Mouse (Mus musculus) kidney, adult 2 months (tissue): Measurements from ENCODE around the gene Sf1. TPM values are rescaled to one million over a fixed set of nuclear protein-coding genes. Genes with fewer than 3 reads are reported as not detected.

ENCODE experiments used
- DNase-seq: peaks from one replicate; pipeline ENCODE4 v3.0.0; 2021
- H3K27ac ChIP-seq: fragments of 200-500 bp; 2 replicates; pipeline ENCODE4 v1.5.1; 2012; ENCODE audit warnings: low read depth, low read length, control low read depth, inconsistent platforms; ENCODE audit not compliant: insufficient read depth
- H3K27me3 ChIP-seq: fragments of 200-500 bp; replicated peaks from 2 replicates; pipeline ENCODE4 v1.6.1; 2012; ENCODE audit warnings: mild to moderate bottlenecking, moderate library complexity, low read length, inconsistent platforms; ENCODE audit not compliant: control insufficient read depth, insufficient read depth
- H3K36me3 ChIP-seq: fragments of 200-500 bp; 2 replicates; pipeline ENCODE4 v1.6.1; 2012; ENCODE audit warnings: mild to moderate bottlenecking, moderate library complexity, low read length, inconsistent platforms; ENCODE audit not compliant: control insufficient read depth, insufficient read depth
- H3K4me1 ChIP-seq: fragments of 200-500 bp; 2 replicates; pipeline ENCODE4 v1.6.1; 2011; ENCODE audit warnings: low read length; ENCODE audit not compliant: control insufficient read depth, insufficient read depth
- H3K4me3 ChIP-seq: fragments of 200-500 bp; 2 replicates; pipeline ENCODE4 v1.5.1; 2011; ENCODE audit warnings: mild to moderate bottlenecking, low read depth, low read length, control low read depth; ENCODE audit not compliant: insufficient read depth
- CTCF ChIP-seq: fragments of 200-500 bp; conservative IDR thresholded peaks from 2 replicates; pipeline ENCODE4 v1.5.1; 2011; ENCODE audit warnings: low read depth, mild to moderate bottlenecking, control low read depth, low read length, moderate library complexity, mixed read lengths; ENCODE audit not compliant: insufficient read depth, insufficient read length
- POLR2A ChIP-seq: fragments of 200-500 bp; IDR thresholded peaks from one replicate; pipeline ENCODE4 v1.6.1; 2011; ENCODE audit warnings: low read depth, low read length, control low read depth
- WGBS: fragments of 180-500 bp; shearing (Covaris S2); methylation state at CpG from one replicate; pipeline ENCODE4 v1.1.7; 2018; 5-methylcytosine and 5-hydroxymethylcytosine counted together
- polyA plus RNA-seq: library from polyadenylated mRNA; depleted of rRNA; stranded (reverse); fragments of >200 nt; gene quantifications from 2 replicates; pipeline ENCODE4 v1.2.3, GENCODE M21; 2012; rRNA removed

Sf1 gene
- polyA plus RNA-seq: 71.3 and 76.3 TPM in 2 replicates

DNA sequence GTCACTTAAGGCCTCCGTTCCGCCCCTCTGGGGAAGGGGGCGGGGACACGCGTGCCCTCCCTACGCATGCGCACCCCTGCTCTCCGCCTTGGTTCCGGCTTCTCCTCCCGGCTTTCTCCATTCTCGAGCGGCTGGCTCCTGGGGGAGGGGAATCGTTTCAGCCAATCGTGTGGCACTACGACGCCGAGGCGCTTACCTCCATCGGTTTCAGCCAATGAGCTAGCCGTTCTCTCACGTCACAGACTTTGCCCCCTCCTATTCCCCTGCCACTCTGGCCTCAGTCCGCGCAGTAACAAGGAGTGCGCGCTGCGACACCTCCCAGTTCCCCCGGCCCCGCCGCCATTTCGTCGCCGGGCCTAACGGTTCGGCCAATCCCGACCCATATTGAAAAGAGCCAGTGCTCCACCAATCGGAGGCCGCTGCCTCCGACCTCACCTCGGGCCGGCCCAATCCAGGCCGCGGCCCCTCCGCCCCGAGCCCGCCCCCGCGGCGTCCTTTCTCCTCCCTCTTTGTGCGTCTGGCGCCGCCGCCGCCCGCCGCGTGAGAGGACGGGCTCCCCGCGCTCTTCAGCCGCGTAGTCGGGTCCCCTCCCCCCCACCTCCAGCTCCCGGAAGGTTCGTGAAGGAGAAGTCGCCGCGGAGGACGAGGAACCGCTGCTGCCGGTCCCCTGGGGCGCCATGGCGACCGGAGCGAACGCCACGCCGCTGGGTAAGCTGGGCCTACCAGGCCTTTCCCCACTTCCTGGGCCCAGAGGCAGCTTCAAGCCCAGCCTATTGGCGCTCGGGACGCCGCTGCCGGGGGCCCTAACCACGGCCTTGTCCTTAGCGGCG is at the start of gene Sf1:
Gene Sf1, plus strand, starts transcription at position 280 of the 830 bp plus-strand sequence.
- no peaks in the 10 kb centered on the region for H3K27me3 ChIP-seq
- TF ChIP-seq CTCF (no peak), POLR2A (peak; percentile 65)
- peaks cover 16% of the 10 kb centered on the region for H3K36me3 ChIP-seq
- peaks cover 4% of the 10 kb centered on the region; the same call in 1 of the 2 replicates for H3K4me1 ChIP-seq
- peak within 1 kb of the TSS; percentile 98 for H3K27ac ChIP-seq
- H3K4me3 ChIP-seq: peak within 1 kb of the TSS; percentile 97
- 2% methylated on average over 85 of the region's 85 CpGs for WGBS
- DNase-seq: peak; percentile 100

DNA sequence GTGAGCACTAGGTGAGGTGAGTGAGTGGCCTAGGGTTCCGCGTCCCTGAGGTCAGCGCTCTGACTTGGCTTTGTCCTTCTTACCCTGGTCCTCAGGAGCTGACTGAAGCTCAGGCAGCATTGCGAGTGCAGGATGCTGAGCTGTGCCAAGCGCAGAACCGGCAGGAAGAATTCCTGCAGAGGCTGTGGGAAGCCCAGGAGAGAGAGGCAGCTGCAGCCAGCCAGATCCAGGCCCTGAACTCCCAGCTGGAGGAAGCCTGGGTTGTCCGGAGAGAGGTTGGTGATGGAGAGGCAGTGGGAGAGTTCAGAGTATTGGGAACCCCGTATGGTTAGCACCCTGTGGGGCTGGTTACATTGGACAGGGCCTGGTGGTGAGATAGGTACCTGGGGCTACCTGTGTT is 49.7 kb upstream of the Sf1 start:
- H3K36me3 ChIP-seq: no peaks in the 10 kb centered on the region; the same call in 1 of the 2 replicates
- H3K4me1 ChIP-seq: no peaks in the 10 kb centered on the region
- H3K4me3 ChIP-seq: no peak overlapping the region
- DNase-seq: no peak
- H3K27me3 ChIP-seq: no peaks in the 10 kb centered on the region
- 83% methylated on average over 8 of the region's 8 CpGs for WGBS
- no peak for TF ChIP-seq CTCF
- no peak for TF ChIP-seq POLR2A
- no peak overlapping the region for H3K27ac ChIP-seq

DNA sequence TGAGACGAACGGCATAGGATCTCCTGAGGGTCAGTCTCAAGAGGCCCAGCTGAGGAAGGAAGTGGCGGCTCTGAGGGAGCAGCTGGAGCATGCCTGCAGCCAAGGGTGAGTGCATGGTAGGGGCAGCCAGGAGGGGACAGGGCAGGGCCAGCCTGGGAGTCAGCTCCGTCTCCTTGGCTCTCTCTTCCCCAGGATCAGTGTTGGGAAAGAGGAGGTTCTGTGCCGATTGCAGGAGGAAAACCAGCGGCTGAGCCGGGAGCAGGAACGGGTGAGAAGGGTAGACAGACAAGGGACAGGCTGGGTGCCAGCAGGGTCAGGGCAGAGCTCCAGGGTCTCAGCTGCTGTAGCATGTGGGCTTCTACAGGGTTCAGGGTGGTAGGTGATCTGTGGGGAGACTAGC is 49.0 kb upstream of the Sf1 start:
- Histone ChIP-seq H3K4me1 (no peaks in the 10 kb centered on the region), H3K27ac (no peak overlapping the region), H3K27me3 (no peaks in the 10 kb centered on the region), H3K4me3 (no peak overlapping the region), H3K36me3 (no peaks in the 10 kb centered on the region; the same call in 1 of the 2 replicates)
- TF ChIP-seq POLR2A (no peak), CTCF (no peak)
- 68% methylated on average over 8 of the region's 8 CpGs for WGBS
- DNase-seq: no peak

DNA sequence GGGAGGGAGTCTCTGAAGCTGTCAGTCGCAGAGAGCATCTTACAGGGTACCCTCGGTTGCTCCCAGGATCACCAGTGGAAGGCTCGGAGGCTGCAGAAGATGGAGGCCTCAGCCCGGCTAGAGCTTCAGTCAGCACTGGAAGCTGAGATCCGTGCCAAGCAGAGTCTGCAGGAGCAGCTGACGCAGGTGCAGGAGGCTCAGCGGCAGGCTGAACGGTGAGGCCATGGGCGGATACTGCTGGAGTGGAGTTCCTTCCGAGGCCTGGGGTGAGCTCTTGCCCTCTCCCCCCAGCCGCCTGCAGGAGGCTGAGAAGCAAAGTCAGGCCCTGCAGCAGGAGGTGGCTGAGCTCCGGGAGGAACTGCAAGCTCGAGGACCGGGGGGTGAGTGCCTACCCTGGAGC is 47.9 kb upstream of the Sf1 start:
- TF ChIP-seq POLR2A: no peak
- TF ChIP-seq CTCF: no peak
- no peak for DNase-seq
- Histone ChIP-seq H3K4me3 (no peak overlapping the region), H3K36me3 (no peaks in the 10 kb centered on the region; the same call in 1 of the 2 replicates), H3K27ac (no peak overlapping the region), H3K27me3 (no peaks in the 10 kb centered on the region), H3K4me1 (no peaks in the 10 kb centered on the region)
- 83% methylated on average over 14 of the region's 14 CpGs for WGBS

DNA sequence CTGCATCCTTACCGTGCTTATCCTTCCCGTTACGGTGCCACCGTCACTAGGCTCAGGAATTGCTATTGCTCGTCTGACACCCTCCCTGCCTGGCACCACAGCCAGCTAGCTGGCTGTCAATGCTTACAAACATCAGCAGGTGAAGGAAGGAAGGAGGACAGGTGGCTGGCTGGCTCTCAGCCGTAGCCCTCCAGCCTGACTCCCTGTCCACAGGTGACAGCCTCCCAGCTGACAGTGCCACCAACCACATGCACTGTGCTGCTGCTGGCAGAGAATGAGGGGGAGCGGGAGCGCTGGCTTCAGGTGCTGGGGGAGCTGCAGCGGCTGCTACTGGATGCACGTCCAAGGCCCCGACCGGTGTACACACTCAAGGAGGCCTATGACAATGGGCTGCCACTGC is 45.3 kb upstream of the Sf1 start:
- TF ChIP-seq CTCF (no peak), POLR2A (no peak)
- no peak for DNase-seq
- WGBS: 90% methylated on average over 12 of the region's 12 CpGs
- Histone ChIP-seq H3K36me3 (no peaks in the 10 kb centered on the region; the same call in 1 of the 2 replicates), H3K27me3 (no peaks in the 10 kb centered on the region), H3K4me1 (no peaks in the 10 kb centered on the region), H3K4me3 (no peak overlapping the region), H3K27ac (no peak overlapping the region)

DNA sequence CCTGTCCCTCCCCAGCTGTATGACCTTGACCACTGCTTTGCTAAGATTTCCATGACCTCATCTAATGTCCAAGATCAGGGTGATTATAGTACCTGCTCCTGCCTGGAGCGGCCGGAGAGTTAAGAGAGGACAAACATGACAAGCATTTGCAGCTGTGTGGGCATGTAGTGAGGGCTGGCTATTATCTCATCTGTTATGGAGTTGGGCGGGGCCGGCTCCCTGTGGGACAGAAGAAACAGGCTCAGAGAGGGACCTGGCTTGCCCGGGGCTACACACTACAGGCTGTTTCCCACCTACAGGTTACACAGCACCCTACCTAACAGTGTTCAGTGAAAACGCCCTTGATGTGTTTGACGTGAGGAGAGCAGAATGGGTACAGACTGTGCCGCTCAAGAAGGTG is 42.1 kb upstream of the Sf1 start:
- H3K27ac ChIP-seq: peak overlapping the region; percentile 41
- no peak for DNase-seq
- no peak overlapping the region for H3K4me3 ChIP-seq
- H3K4me1 ChIP-seq: no peaks in the 10 kb centered on the region
- 74% methylated on average over 8 of the region's 8 CpGs for WGBS
- no peaks in the 10 kb centered on the region for H3K27me3 ChIP-seq
- H3K36me3 ChIP-seq: no peaks in the 10 kb centered on the region
- no peak for TF ChIP-seq CTCF
- TF ChIP-seq POLR2A: no peak

DNA sequence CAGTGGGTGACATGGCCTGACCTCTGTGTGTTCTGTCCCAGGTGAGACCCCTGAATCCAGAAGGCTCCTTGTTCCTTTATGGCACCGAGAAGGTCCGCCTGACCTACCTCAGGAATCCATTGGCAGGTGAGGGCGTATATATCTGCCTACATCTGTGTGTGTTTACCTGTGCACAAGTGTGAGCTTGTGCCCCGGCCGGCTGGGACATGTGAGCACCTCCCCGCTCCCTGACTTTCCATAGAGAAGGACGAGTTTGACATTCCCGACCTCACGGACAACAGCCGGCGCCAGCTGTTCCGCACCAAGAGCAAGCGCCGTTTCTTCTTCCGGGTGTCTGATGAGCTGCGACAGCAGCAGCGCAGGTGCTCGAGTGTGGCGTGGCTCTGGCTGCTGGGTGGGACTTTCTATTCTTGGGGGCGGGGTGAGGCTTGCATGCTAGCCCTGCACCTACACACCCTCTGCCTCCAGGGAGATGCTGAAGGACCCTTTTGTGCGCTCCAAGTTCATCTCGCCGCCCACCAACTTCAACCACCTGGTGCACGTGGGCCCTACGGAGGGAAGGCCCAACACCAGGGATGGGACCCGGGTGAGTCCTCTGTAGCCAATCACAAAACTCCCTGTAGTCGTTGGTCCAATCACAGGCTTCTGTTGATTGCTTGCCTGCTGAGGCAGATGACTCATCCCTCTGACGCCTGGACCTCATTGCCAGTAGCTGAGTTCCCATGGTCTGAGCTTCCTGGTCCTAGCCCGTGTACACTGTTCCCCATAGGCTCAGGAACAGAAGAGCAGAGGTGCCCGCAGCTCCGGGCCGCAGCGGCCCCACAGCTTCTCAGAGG is 41.5 kb upstream of the Sf1 start:
- no peaks in the 10 kb centered on the region for H3K4me1 ChIP-seq
- no peak overlapping the region for H3K4me3 ChIP-seq
- no peaks in the 10 kb centered on the region for H3K27me3 ChIP-seq
- no peaks in the 10 kb centered on the region for H3K36me3 ChIP-seq
- peak overlapping the region; percentile 41 for H3K27ac ChIP-seq
- no peak for DNase-seq
- WGBS: 78% methylated on average over 33 of the region's 33 CpGs
- no peak for TF ChIP-seq CTCF
- TF ChIP-seq POLR2A: no peak
